8 mouse cellular contexts compared by ENCODE assay signal in genomic region chr4:136469371-136469903, GRCm38 (mm10). TPM values are rescaled to one million over a fixed set of nuclear protein-coding genes. Genes with fewer than 3 reads are reported as not detected.
DNase-seq lines count a peak whose midpoint lies in the region; ATAC-seq and TF ChIP-seq lines count a peak whose summit lies in the region.

Gene Luzp1 (plus strand): TSS chr4:136469761.

- intact Hi-C loops in heart, postnatal 36 days (cut with DNase I), result no loop called here

- H3K4me3 ChIP-seq in ES-E14 (ENCODE audit: insufficient read depth in 1 of 2, low read depth in 1 of 2, low read length in 2 of 2, poor library complexity in 1 of 2, severe bottlenecking in 1 of 2), result peak within 1 kb of the TSS; percentile 77 to 95
- peak within 1 kb of the TSS; percentile 91 for H3K4me3 ChIP-seq in forebrain, embryonic 16.5 days (replicated peaks; ENCODE audit: low read length)
- H3K4me3 ChIP-seq in layer of hippocampus, adult 2 months, result peak within 1 kb of the TSS; percentile 93
- H3K4me3 ChIP-seq in lung, embryonic 14.5 days (ENCODE audit: low read depth, low read length), result peak within 1 kb of the TSS; percentile 89
- peak within 1 kb of the TSS; percentile 95 for H3K4me3 ChIP-seq in olfactory bulb, adult 2 months (ENCODE audit: insufficient read depth, low read depth, low read length)
- H3K4me3 ChIP-seq in thymus, adult 2 months (ENCODE audit: control insufficient read depth, insufficient read depth, low read length), result peak within 1 kb of the TSS; percentile 55

- TF ChIP-seq POLR2A in olfactory bulb, adult 2 months (IDR thresholded peaks at IDR 0.05; ENCODE audit: insufficient read depth, low read depth, low read length), result peak; percentile 96
- TF ChIP-seq POLR2A in thymus, adult 2 months (IDR thresholded peaks at IDR 0.05; ENCODE audit: control insufficient read depth, extremely low read depth, insufficient read depth, low read length, poor library complexity), result peak; percentile 60; the same call in 1 of the 2 replicates

- H3K27me3 ChIP-seq in forebrain, embryonic 16.5 days (replicated peaks; ENCODE audit: control insufficient read depth, insufficient read depth, low read length), result 0 out of 2 replicates have a peak, but pooled peaks cover 2% of the 10 kb centered on the region
- no peaks in the 10 kb centered on the region; the same call in 1 of the 2 replicates for H3K27me3 ChIP-seq in lung, embryonic 14.5 days (ENCODE audit: insufficient read depth, low read length)
- H3K27me3 ChIP-seq in thymus, adult 2 months (ENCODE audit: control insufficient read depth, insufficient read depth, low read length), result peaks cover 6% of the 10 kb centered on the region; the same call in 1 of the 2 replicates

- ATAC-seq in forebrain, embryonic 16.5 days, result peak; percentile 96
- ATAC-seq in lung, embryonic 14.5 days (ENCODE audit: insufficient read depth), result peak; percentile 93

- no peaks in the 10 kb centered on the region for H3K9me3 ChIP-seq in ES-E14 (ENCODE audit: control insufficient read depth, insufficient read depth, low read depth, low read length)
- H3K9me3 ChIP-seq in forebrain, embryonic 16.5 days (ENCODE audit: control insufficient read depth, low read length), result no peaks in the 10 kb centered on the region
- H3K9me3 ChIP-seq in lung, embryonic 14.5 days (ENCODE audit: low read depth, low read length), result no peaks in the 10 kb centered on the region

- H3K9ac ChIP-seq in ES-E14 (ENCODE audit: insufficient read depth, low read depth, low read length, poor library complexity, severe bottlenecking), result peak within 1 kb of the TSS; percentile 93
- H3K9ac ChIP-seq in forebrain, embryonic 16.5 days (replicated peaks; ENCODE audit: low read depth, low read length), result peak within 1 kb of the TSS; percentile 85
- H3K9ac ChIP-seq in lung, embryonic 14.5 days, result peak within 1 kb of the TSS; percentile 90

- peak; percentile 88 for DNase-seq in ES-E14 (ENCODE audit: low read depth, low spot score)
- peak; percentile 93 to 98 for DNase-seq in cerebellum, adult 18-20 months
- peak; percentile 97 for DNase-seq in heart, postnatal 36 days
- DNase-seq in layer of hippocampus, adult 2 months (ENCODE audit: low spot score in 2 of 2), result peak; percentile 95 to 96
- peak; percentile 95 for DNase-seq in lung, embryonic 14.5 days
- peak; percentile 89 for DNase-seq in thymus, adult 2 months

- H3K4me1 ChIP-seq in ES-E14 (ENCODE audit: control insufficient read depth in 2 of 2, insufficient read depth in 2 of 2, low read length in 2 of 2, poor library complexity in 1 of 2), result peaks cover 4 to 14% of the 10 kb centered on the region in 2 experiments; a peak in 3 of 4 replicates
- H3K4me1 ChIP-seq in forebrain, embryonic 16.5 days (replicated peaks; ENCODE audit: control insufficient read depth, insufficient read depth, low read length), result peaks cover 24% of the 10 kb centered on the region
- H3K4me1 ChIP-seq in lung, embryonic 14.5 days (ENCODE audit: insufficient read depth), result peaks cover 11% of the 10 kb centered on the region; the same call in 1 of the 2 replicates
- peaks cover 4% of the 10 kb centered on the region for H3K4me1 ChIP-seq in olfactory bulb, adult 2 months (ENCODE audit: control insufficient read depth, insufficient read depth, low read length)
- H3K4me1 ChIP-seq in thymus, adult 2 months (replicated peaks; ENCODE audit: control insufficient read depth, insufficient read depth, low read length), result peaks cover 6% of the 10 kb centered on the region; the same call in 1 of the 2 replicates

- peak; percentile 11; the same call in 1 of the 2 replicates for TF ChIP-seq CTCF in layer of hippocampus, adult 2 months (conservative IDR thresholded peaks at IDR 0.05)
- TF ChIP-seq CTCF in lung, embryonic 14.5 days (IDR thresholded peaks at IDR 0.05; ENCODE audit: low read depth), result no peak
- TF ChIP-seq CTCF in olfactory bulb, adult 2 months (IDR thresholded peaks at IDR 0.05; ENCODE audit: insufficient read depth, low read depth, low read length), result no peak; the same call in 1 of the 2 replicates
- no peak for TF ChIP-seq CTCF in thymus, adult 2 months (IDR thresholded peaks at IDR 0.05; ENCODE audit: borderline replicate concordance, control insufficient read depth, extremely low read depth, insufficient read depth, low read length, poor library complexity)

- peak within 1 kb of the TSS; percentile 84 for H3K27ac ChIP-seq in ES-E14 (ENCODE audit: insufficient read depth, low read depth, low read length, poor library complexity, severe bottlenecking)
- H3K27ac ChIP-seq in forebrain, embryonic 16.5 days (ENCODE audit: low read length), result peak within 1 kb of the TSS; percentile 94
- H3K27ac ChIP-seq in layer of hippocampus, adult 2 months, result peak within 1 kb of the TSS; percentile 97
- peak within 1 kb of the TSS; percentile 96 for H3K27ac ChIP-seq in lung, embryonic 14.5 days (ENCODE audit: low read depth)
- H3K27ac ChIP-seq in olfactory bulb, adult 2 months (ENCODE audit: insufficient read depth, low read depth, low read length), result peak within 1 kb of the TSS; percentile 93
- H3K27ac ChIP-seq in thymus, adult 2 months (ENCODE audit: control insufficient read depth, insufficient read depth, low read length), result no peak within 1 kb of the TSS

- no peaks in the 10 kb centered on the region for H3K36me3 ChIP-seq in ES-E14 (ENCODE audit: control insufficient read depth, insufficient read depth, low read length, poor library complexity, severe bottlenecking)
- H3K36me3 ChIP-seq in forebrain, embryonic 16.5 days (ENCODE audit: control insufficient read depth, insufficient read depth), result no peaks in the 10 kb centered on the region
- no peaks in the 10 kb centered on the region for H3K36me3 ChIP-seq in lung, embryonic 14.5 days (ENCODE audit: insufficient read depth)
- no peaks in the 10 kb centered on the region for H3K36me3 ChIP-seq in thymus, adult 2 months (ENCODE audit: control insufficient read depth, insufficient read depth, low read length)

- 2% methylated on average over 35 of the region's 36 CpGs for WGBS in forebrain, embryonic 16.5 days
- 1% methylated on average over 36 of the region's 36 CpGs for WGBS in lung, embryonic 14.5 days
- WGBS in olfactory bulb, adult 2 months, result 2% methylated on average over 36 of the region's 36 CpGs
- WGBS in thymus, adult 2 months, result 5% methylated on average over 36 of the region's 36 CpGs

- in situ Hi-C loops in ES-E14 (cut with MboI; ENCODE audit: low sequenced_read_pairs in 2 of 2, unreplicated experiment in 2 of 2), result no loop called here

- H3K4me2 ChIP-seq in forebrain, embryonic 16.5 days (ENCODE audit: low read length), result peak within 1 kb of the TSS; percentile 74
- H3K4me2 ChIP-seq in lung, embryonic 14.5 days, result peak within 1 kb of the TSS; percentile 66

TF ChIP-seq in ES-E14, 5 proteins besides CTCF, POLR2A, EP300 and RAD21:
- no peak for TF ChIP-seq CHD2 (IDR thresholded peaks at IDR 0.05; ENCODE audit: low read depth, low read length)
- no peak for TF ChIP-seq ZNF384 (IDR thresholded peaks at IDR 0.05; ENCODE audit: low read depth, low read length)
- no peak for TF ChIP-seq HCFC1 (IDR thresholded peaks at IDR 0.05; ENCODE audit: borderline replicate concordance, insufficient read depth, low read length)
- no peak for TF ChIP-seq MAFK (IDR thresholded peaks at IDR 0.05; ENCODE audit: insufficient read depth, low read depth, low read length)
- TF ChIP-seq ZC3H11A (IDR thresholded peaks at IDR 0.05; ENCODE audit: borderline replicate concordance, low read depth, low read length), result no peak

RNA-seq across cellular contexts. Expression of gene Luzp1, which starts in this region (rescaled TPM):
- 34.6 and 41.0 TPM in 2 replicates for total RNA-seq in ES-E14 (2012; rRNA removed)
- 51.5 and 60.3 TPM in 2 replicates for polyA plus RNA-seq in forebrain, embryonic 16.5 days (2015; fragmentation: Nextera tagmentation; extraction: Ambion mirVana)
- 10 to 100 TPM; 37.8 to 41.4 TPM for total RNA-seq in heart, postnatal 36 days (2021)
- total RNA-seq in layer of hippocampus, adult 2 months (2021), result 10 to 100 TPM; 80.6 to 95.8 TPM
- 111 and 140 TPM in 2 replicates for polyA plus RNA-seq in lung, embryonic 14.5 days (2014; fragmentation: Nextera tagmentation; extraction: Ambion mirVana)
- not detected in 2 replicates for polyA plus RNA-seq in olfactory bulb, adult 2 months (2012; ENCODE audit: insufficient read depth, insufficient read length, low replicate concordance, missing spikeins)
- polyA plus RNA-seq in thymus, adult 2 months (2012; rRNA removed), result 4.1 and 5.0 TPM in 2 replicates
